Mouse (Mus musculus) hematopoietic multipotent progenitor cell, adult 10-12 weeks (in vitro differentiated cells): Measurements from ENCODE around the gene Olfr558. TPM values are rescaled to one million over a fixed set of nuclear protein-coding genes. Genes with fewer than 3 reads are reported as not detected.

Source experiments
- polyA plus RNA-seq: library from polyadenylated mRNA; stranded (reverse); fragments of >175 nt; gene quantifications from 2 replicates; pipeline ENCODE4 v1.2.3, GENCODE M21; 2012; ENCODE audit warnings: low replicate concordance

Olfr558 gene
- not detected in 2 replicates for polyA plus RNA-seq

GRCm38 (mm10) chr7:102701915-102702314 is at the start of gene Olfr558:
Gene Olfr558, plus strand, starts transcription at chr7:102702215.

GRCm38 (mm10) chr7:102658523-102658922 is 43.5 kb upstream of the Olfr558 start, which contains the start of gene Olfr555:
Gene Olfr555, plus strand, starts transcription at chr7:102658823.

GRCm38 (mm10) chr7:102664599-102664998 is 37.4 kb upstream of the Olfr558 start, which contains the start of gene Olfr556:
Gene Olfr556, plus strand, starts transcription at chr7:102664899.

GRCm38 (mm10) chr7:102686944-102687501 is 15.0 kb upstream of the Olfr558 start, which contains the start of gene Trim68:
Gene Trim68, minus strand, starts transcription at chr7:102687327.

GRCm38 (mm10) chr7:102695358-102696125 is 6.5 kb upstream of the Olfr558 start, which contains the start of gene Olfr557:
Gene Olfr557, plus strand, starts transcription at chr7:102695910.

GRCm38 (mm10) chr7:102718970-102719369 is 17.0 kb downstream of the Olfr558 start, which contains the start of gene Olfr33:
Gene Olfr33, minus strand, starts transcription at chr7:102719070.

GRCm38 (mm10) chr7:102727391-102727790 is 25.4 kb downstream of the Olfr558 start, which contains the start of gene Olfr559:
Gene Olfr559, minus strand, starts transcription at chr7:102727491.

GRCm38 (mm10) chr7:102759266-102759665 is 57.3 kb downstream of the Olfr558 start, which contains the start of the genes Olfr560 and Olfr78:
Gene Olfr560, minus strand, starts transcription at chr7:102759366.
Gene Olfr78, minus strand, starts transcription at chr7:102759471.

Other genes with a start within 250 kb of the Olfr558 start
- not detected in 2 replicates for gene Olfr543, start 220.5 kb upstream of the Olfr558 start, polyA plus RNA-seq
- gene Olfr544, start 213.9 kb upstream of the Olfr558 start, polyA plus RNA-seq: not detected in 2 replicates
- not detected in 2 replicates for gene Olfr545, start 202.6 kb upstream of the Olfr558 start, polyA plus RNA-seq
- gene Olfr547, start 167.5 kb upstream of the Olfr558 start, polyA plus RNA-seq: not detected in 2 replicates
- not detected in 2 replicates for gene Olfr548-ps1, start 161.3 kb upstream of the Olfr558 start, polyA plus RNA-seq
- not detected in 2 replicates for gene Olfr549, start 152.3 kb upstream of the Olfr558 start, polyA plus RNA-seq
- gene Trim21, start 136.7 kb upstream of the Olfr558 start, polyA plus RNA-seq: 11.8 and 24.5 TPM in 2 replicates
- not detected in 2 replicates for gene Olfr550, start 130.8 kb upstream of the Olfr558 start, polyA plus RNA-seq
- gene Olfr551, start 110.3 kb upstream of the Olfr558 start, polyA plus RNA-seq: not detected in 2 replicates
- not detected in 2 replicates for gene Olfr552, start 104.4 kb upstream of the Olfr558 start, polyA plus RNA-seq
- gene Olfr553, start 84.0 kb upstream of the Olfr558 start, polyA plus RNA-seq: not detected in 2 replicates
- not detected in 2 replicates for gene Olfr554, start 63.8 kb upstream of the Olfr558 start, polyA plus RNA-seq
- not detected in 2 replicates for gene Olfr555, start 43.4 kb upstream of the Olfr558 start, polyA plus RNA-seq
- not detected in 2 replicates for gene Olfr556, start 37.3 kb upstream of the Olfr558 start, polyA plus RNA-seq
- gene Trim68, start 14.9 kb upstream of the Olfr558 start, polyA plus RNA-seq: 5.2 and 5.8 TPM in 2 replicates
- gene Olfr557, start 6.3 kb upstream of the Olfr558 start, polyA plus RNA-seq: not detected in 2 replicates
- not detected in 2 replicates for gene Olfr33, start 16.9 kb downstream of the Olfr558 start, polyA plus RNA-seq
- gene Olfr559, start 25.3 kb downstream of the Olfr558 start, polyA plus RNA-seq: not detected in 2 replicates
- not detected in 2 replicates for gene Olfr560, start 57.2 kb downstream of the Olfr558 start, polyA plus RNA-seq
- not detected in 2 replicates for gene Olfr78, start 57.3 kb downstream of the Olfr558 start, polyA plus RNA-seq
- gene Olfr561, start 69.0 kb downstream of the Olfr558 start, polyA plus RNA-seq: not detected in 2 replicates
- gene Olfr564, start 101.3 kb downstream of the Olfr558 start, polyA plus RNA-seq: not detected in 2 replicates
- not detected in 2 replicates for gene Olfr566, start 156.6 kb downstream of the Olfr558 start, polyA plus RNA-seq
- gene Olfr568, start 174.9 kb downstream of the Olfr558 start, polyA plus RNA-seq: not detected in 2 replicates
- not detected in 2 replicates for gene Olfr569, start 188.7 kb downstream of the Olfr558 start, polyA plus RNA-seq
- gene Olfr570, start 192.4 kb downstream of the Olfr558 start, polyA plus RNA-seq: not detected in 2 replicates
- not detected in 2 replicates for gene Olfr571, start 215.3 kb downstream of the Olfr558 start, polyA plus RNA-seq
- gene Olfr572, start 222.2 kb downstream of the Olfr558 start, polyA plus RNA-seq: not detected in 2 replicates
- gene Olfr573-ps1, start 240.4 kb downstream of the Olfr558 start, polyA plus RNA-seq: not detected in 2 replicates
- not detected in 2 replicates for gene Olfr574, start 246.3 kb downstream of the Olfr558 start, polyA plus RNA-seq